Mouse (Mus musculus): ENCODE data around the gene Lrba. TPM values are rescaled to one million over a fixed set of nuclear protein-coding genes. Genes with fewer than 3 reads are reported as not detected.

Gene Lrba
- total and polyA plus RNA-seq, 3 experiments, result 9.7 to 24.3 (median 22.5) TPM

GRCm38 (mm10) chr3:86547251-86547791, 322.8 kb downstream of the Lrba start:
- Histone ChIP-seq H3K27ac (no peak overlapping the region), H3K9ac (ENCODE audit: low read depth, low read length) (no peak overlapping the region), H3K27me3 (ENCODE audit: control insufficient read depth, insufficient read depth, low read length) (peaks cover 10% of the 10 kb centered on the region), H3K79me2 (replicated peaks; ENCODE audit: control insufficient read depth, insufficient read depth, low read length) (no peaks in the 10 kb centered on the region), H3K36me3 (ENCODE audit: control insufficient read depth, insufficient read depth, low read length) (no peaks in the 10 kb centered on the region), H3K4me3 (peak overlapping the region; percentile 40), H3K4me1 (ENCODE audit: control insufficient read depth, insufficient read depth, low read length) (peaks cover 2% of the 10 kb centered on the region; the same call in 1 of the 2 replicates)
- intact Hi-C loops (cut with DNase I), result loop anchor here (10.0 kb wide), 1 partner anchor 237 kb away; no protein-coding TSS in a partner anchor
- peak in 1 of 2 experiments; percentile 4 for DNase-seq
- 24% methylated on average over 42 of the region's 42 CpGs for WGBS
- TF ChIP-seq POLR2A (IDR thresholded peaks at IDR 0.05; ENCODE audit: insufficient read depth, low read depth, low read length), result no peak
- TF ChIP-seq CTCF (IDR thresholded peaks at IDR 0.05), result no peak

DNA sequence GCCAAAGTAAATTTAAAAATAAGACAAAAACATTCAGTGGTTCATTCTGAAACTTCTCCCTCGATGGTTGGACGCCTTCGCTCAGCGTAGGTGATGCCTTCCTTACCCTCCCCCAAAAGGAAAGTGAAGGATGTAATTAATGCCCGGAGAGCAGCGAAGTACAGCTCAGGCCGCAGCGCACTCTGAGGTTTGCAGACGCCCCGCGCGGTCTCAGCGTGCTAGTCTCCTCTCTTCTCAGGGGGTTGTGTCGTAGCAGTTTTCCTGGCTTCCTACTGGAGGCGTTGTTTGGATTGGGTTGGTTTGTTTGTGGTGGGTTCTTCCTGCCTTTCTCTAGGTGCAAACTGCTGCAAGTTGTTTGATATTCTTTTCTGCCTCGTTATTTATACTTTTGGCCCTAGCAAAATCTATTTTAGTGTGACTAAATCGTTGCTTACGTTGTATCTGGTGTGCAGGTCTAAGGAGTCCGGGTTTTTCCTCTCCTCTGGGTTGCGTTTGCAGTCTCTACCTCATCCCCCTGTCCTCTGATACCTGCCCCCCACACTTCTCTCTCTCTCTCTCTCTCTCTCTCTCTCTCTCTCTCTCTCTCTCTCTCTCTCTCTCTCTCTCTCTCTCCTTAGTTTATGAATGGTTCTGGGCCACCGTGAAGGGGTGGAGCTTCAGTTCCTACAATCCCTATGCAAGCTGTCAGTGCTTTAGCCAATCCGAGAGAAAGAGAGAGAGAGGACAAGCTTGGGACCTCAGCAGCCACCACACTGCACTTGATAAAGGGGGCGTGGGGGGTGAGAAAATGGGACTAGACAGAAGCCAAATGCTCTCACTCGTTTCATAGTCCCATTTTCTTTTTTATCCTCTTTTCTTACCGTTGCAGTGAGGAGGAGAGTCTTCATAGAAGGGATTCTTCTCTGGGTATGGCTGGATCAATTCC, 323.9 kb downstream of the Lrba start, which contains the start of gene Mab21l2:
Gene Mab21l2 (minus strand): TSS at position 539 of the 925 bp plus-strand sequence.
- intact Hi-C loops (cut with DNase I), result loop anchor here (10.0 kb wide), 1 partner anchor 236 kb away; no protein-coding TSS in a partner anchor
- WGBS, result 33% methylated on average over 25 of the region's 25 CpGs
- H3K27me3 ChIP-seq (ENCODE audit: control insufficient read depth, insufficient read depth, low read length), result peaks cover 10% of the 10 kb centered on the region
- H3K27ac ChIP-seq, result no peak within 1 kb of the TSS
- peaks cover 2% of the 10 kb centered on the region; the same call in 1 of the 2 replicates for H3K4me1 ChIP-seq (ENCODE audit: control insufficient read depth, insufficient read depth, low read length)
- H3K36me3 ChIP-seq (ENCODE audit: control insufficient read depth, insufficient read depth, low read length), result no peaks in the 10 kb centered on the region
- DNase-seq, result no peak
- TF ChIP-seq EP300 (IDR thresholded peaks at IDR 0.05; ENCODE audit: insufficient read depth, low read depth, low read length) (no peak), CTCF (IDR thresholded peaks at IDR 0.05) (no peak), POLR2A (IDR thresholded peaks at IDR 0.05; ENCODE audit: insufficient read depth, low read depth, low read length) (no peak)
- H3K79me2 ChIP-seq (replicated peaks; ENCODE audit: control insufficient read depth, insufficient read depth, low read length), result no peaks in the 10 kb centered on the region
- no peak within 1 kb of the TSS for H3K9ac ChIP-seq (ENCODE audit: low read depth, low read length)
- no peak within 1 kb of the TSS for H3K4me3 ChIP-seq

DNA sequence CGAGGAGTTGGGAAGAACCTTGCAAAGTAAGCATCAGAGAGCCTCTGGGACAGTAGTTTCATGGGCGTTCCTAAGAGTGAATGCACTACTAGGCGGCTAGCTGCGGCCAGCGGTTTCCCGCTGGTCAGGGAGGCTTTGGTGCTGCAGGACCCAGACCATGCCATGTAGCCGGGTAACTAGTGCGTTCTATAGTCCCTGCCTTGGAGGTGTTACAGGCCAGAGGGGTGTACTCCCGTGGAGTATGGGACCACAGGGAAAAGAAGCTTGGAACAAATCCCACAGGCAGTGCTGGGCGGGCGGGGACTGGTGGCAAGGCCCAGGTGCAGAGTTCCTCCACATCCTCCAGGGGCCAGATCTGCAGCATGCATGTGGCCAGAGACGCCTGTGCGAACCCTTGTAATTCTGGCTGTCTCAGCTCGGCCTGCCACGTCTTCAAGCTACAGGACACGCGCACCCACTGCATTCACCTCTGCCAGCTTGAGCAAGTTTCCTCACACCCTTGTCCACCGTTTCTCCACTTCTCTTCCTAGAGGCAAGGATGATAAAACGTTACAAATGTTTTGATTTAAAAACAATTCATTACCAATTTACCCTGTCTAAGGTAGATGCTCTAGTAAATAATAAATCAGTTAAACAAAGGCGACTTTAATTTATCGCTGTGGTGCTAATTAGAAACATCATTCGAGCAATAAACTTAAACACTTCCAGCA, 326.0 kb downstream of the Lrba start:
- no peaks in the 10 kb centered on the region for H3K36me3 ChIP-seq (ENCODE audit: control insufficient read depth, insufficient read depth, low read length)
- peaks cover 2% of the 10 kb centered on the region; the same call in 1 of the 2 replicates for H3K4me1 ChIP-seq (ENCODE audit: control insufficient read depth, insufficient read depth, low read length)
- no peak overlapping the region for H3K9ac ChIP-seq (ENCODE audit: low read depth, low read length)
- DNase-seq, result no peak
- 69% methylated on average over 22 of the region's 22 CpGs for WGBS
- H3K27me3 ChIP-seq (ENCODE audit: control insufficient read depth, insufficient read depth, low read length), result peaks cover 10% of the 10 kb centered on the region
- H3K79me2 ChIP-seq (replicated peaks; ENCODE audit: control insufficient read depth, insufficient read depth, low read length), result no peaks in the 10 kb centered on the region
- no peak overlapping the region for H3K4me3 ChIP-seq
- intact Hi-C loops (cut with DNase I), result no loop called here
- H3K27ac ChIP-seq, result no peak overlapping the region
- TF ChIP-seq POLR2A (IDR thresholded peaks at IDR 0.05; ENCODE audit: insufficient read depth, low read depth, low read length) (no peak), EP300 (IDR thresholded peaks at IDR 0.05; ENCODE audit: insufficient read depth, low read depth, low read length) (no peak), CTCF (IDR thresholded peaks at IDR 0.05) (no peak)

DNA sequence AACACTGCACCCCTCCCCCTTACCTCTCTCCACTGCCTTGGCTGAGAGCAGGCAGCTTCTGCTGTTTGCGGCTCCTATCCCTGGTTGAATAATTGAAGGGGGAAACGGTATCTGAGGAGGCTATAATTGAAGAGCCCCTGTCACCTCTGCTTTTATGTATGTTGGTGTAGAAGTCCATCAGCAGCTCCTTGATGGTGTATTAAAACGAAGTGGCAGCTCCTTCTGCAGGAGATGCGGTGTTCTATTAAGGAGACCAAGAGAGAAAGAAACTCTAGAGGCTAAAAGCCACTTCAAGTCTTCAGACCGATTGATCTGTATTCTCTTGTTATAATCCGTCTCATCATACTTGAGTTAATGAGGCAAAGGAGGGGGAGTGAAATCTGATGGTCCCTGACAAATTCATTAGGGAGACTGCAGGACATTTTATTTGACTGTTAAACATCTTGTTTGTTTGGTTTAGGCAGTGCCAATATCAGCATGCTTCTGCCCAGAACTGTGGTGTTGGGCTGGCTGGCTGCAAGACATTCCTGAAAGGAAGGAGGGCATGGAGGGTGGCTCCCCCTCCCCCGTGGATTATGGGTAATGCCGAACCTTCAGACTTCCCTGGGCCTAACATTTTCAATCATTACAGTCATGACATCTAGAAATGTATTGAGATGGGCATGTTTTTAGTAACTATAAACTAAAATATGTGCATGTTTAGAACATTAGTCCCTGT, 326.7 kb downstream of the Lrba start:
- Histone ChIP-seq H3K27me3 (ENCODE audit: control insufficient read depth, insufficient read depth, low read length) (peaks cover 10% of the 10 kb centered on the region), H3K9ac (ENCODE audit: low read depth, low read length) (no peak overlapping the region), H3K4me3 (no peak overlapping the region), H3K4me1 (ENCODE audit: control insufficient read depth, insufficient read depth, low read length) (peaks cover 2% of the 10 kb centered on the region; the same call in 1 of the 2 replicates), H3K79me2 (replicated peaks; ENCODE audit: control insufficient read depth, insufficient read depth, low read length) (no peaks in the 10 kb centered on the region), H3K36me3 (ENCODE audit: control insufficient read depth, insufficient read depth, low read length) (no peaks in the 10 kb centered on the region), H3K27ac (no peak overlapping the region)
- 78% methylated on average over 8 of the region's 8 CpGs for WGBS
- no peak for DNase-seq
- TF ChIP-seq POLR2A (IDR thresholded peaks at IDR 0.05; ENCODE audit: insufficient read depth, low read depth, low read length), result no peak
- TF ChIP-seq EP300 (IDR thresholded peaks at IDR 0.05; ENCODE audit: insufficient read depth, low read depth, low read length), result no peak
- no peak for TF ChIP-seq CTCF (IDR thresholded peaks at IDR 0.05)
- intact Hi-C loops (cut with DNase I), result no loop called here

DNA sequence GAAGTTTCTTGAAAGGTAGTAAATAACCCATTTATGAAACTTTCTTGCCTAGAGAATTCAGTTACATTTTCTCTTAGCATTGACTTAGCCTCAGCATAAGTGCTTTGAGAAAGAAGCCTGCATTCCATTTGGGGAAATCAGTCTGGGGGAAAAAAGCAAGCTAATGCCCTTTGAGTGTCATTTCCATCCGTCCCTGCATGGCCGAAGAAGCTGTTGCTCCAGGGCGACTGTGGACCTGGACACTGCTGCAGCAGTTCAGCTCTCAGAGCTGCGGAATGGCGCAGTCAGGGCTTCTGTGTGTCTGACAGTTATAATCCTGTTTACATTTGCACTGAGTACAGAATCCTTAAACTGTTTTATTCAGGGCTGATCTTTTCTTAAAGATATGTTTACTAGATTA, 327.7 kb downstream of the Lrba start:
- H3K36me3 ChIP-seq (ENCODE audit: control insufficient read depth, insufficient read depth, low read length), result no peaks in the 10 kb centered on the region
- WGBS, result 94% methylated on average over 5 of the region's 5 CpGs
- peaks cover 3% of the 10 kb centered on the region for H3K27me3 ChIP-seq (ENCODE audit: control insufficient read depth, insufficient read depth, low read length)
- intact Hi-C loops (cut with DNase I), result no loop called here
- no peak overlapping the region for H3K4me3 ChIP-seq
- DNase-seq, result no peak
- no peak overlapping the region for H3K9ac ChIP-seq (ENCODE audit: low read depth, low read length)
- no peak overlapping the region for H3K27ac ChIP-seq
- no peaks in the 10 kb centered on the region for H3K79me2 ChIP-seq (replicated peaks; ENCODE audit: control insufficient read depth, insufficient read depth, low read length)
- TF ChIP-seq EP300 (IDR thresholded peaks at IDR 0.05; ENCODE audit: insufficient read depth, low read depth, low read length), result no peak
- no peaks in the 10 kb centered on the region for H3K4me1 ChIP-seq (ENCODE audit: control insufficient read depth, insufficient read depth, low read length)
